8 mouse cellular contexts compared by ENCODE assay signal in genomic region chrX:7605575-7605941, GRCm38 (mm10). TPM values are rescaled to one million over a fixed set of nuclear protein-coding genes. Genes with fewer than 3 reads are reported as not detected.
DNase-seq lines count a peak whose midpoint lies in the region; ATAC-seq and TF ChIP-seq lines count a peak whose summit lies in the region.

No protein-coding gene starts in this region.

- H3K36me3 ChIP-seq in kidney, embryonic 15.5 days: 0 out of 2 replicates have a peak, but pooled peaks cover 9% of the 10 kb centered on the region
- H3K36me3 ChIP-seq in kidney, embryonic 16.5 days (ENCODE audit: insufficient read depth, low read length): no peaks in the 10 kb centered on the region
- no peaks in the 10 kb centered on the region for H3K36me3 ChIP-seq in intestine, embryonic 15.5 days
- no peaks in the 10 kb centered on the region for H3K36me3 ChIP-seq in midbrain, embryonic 15.5 days (replicated peaks)

- no peak for TF ChIP-seq POLR2A in cortical plate, adult 2 months (IDR thresholded peaks at IDR 0.05; ENCODE audit: extremely low read depth, insufficient read depth, low read length)

- no peak for TF ChIP-seq CTCF in cortical plate, adult 2 months (IDR thresholded peaks at IDR 0.05; ENCODE audit: extremely low read depth, insufficient read depth, low read length)

- WGBS in kidney, embryonic 15.5 days: 46% methylated on average over 8 of the region's 8 CpGs
- 45% methylated on average over 8 of the region's 8 CpGs for WGBS in kidney, embryonic 16.5 days
- WGBS in intestine, embryonic 15.5 days: 32% methylated on average over 8 of the region's 8 CpGs
- WGBS in midbrain, embryonic 15.5 days: 46% methylated on average over 8 of the region's 8 CpGs

- H3K4me3 ChIP-seq in kidney, embryonic 15.5 days (replicated peaks): peak overlapping the region; percentile 52
- H3K4me3 ChIP-seq in kidney, embryonic 16.5 days (ENCODE audit: low read length): no peak overlapping the region
- H3K4me3 ChIP-seq in cortical plate, adult 2 months (ENCODE audit: insufficient read depth, low read length): peak overlapping the region; percentile 69; the same call in 1 of the 2 replicates
- H3K4me3 ChIP-seq in intestine, embryonic 15.5 days (replicated peaks): no peak overlapping the region
- 0 out of 2 replicates have a peak overlapping the region, but pooled peaks have one; percentile 50 for H3K4me3 ChIP-seq in midbrain, embryonic 15.5 days

- no peaks in the 10 kb centered on the region; the same call in 1 of the 2 replicates for H3K27me3 ChIP-seq in kidney, embryonic 15.5 days
- no peaks in the 10 kb centered on the region; the same call in 1 of the 2 replicates for H3K27me3 ChIP-seq in kidney, embryonic 16.5 days (ENCODE audit: insufficient read depth, low read length)
- H3K27me3 ChIP-seq in intestine, embryonic 15.5 days (replicated peaks): no peaks in the 10 kb centered on the region
- no peaks in the 10 kb centered on the region for H3K27me3 ChIP-seq in midbrain, embryonic 15.5 days (replicated peaks)

- no peak for DNase-seq in B cell, adult 2 months
- no peak for DNase-seq in spleen, adult 12 weeks (ENCODE audit: low spot score)
- no peak for DNase-seq in urinary bladder, postnatal 36 days (ENCODE audit: low spot score in 2 of 2)

- H3K9me3 ChIP-seq in kidney, embryonic 15.5 days (replicated peaks): no peaks in the 10 kb centered on the region
- no peaks in the 10 kb centered on the region for H3K9me3 ChIP-seq in kidney, embryonic 16.5 days (ENCODE audit: low read length)
- H3K9me3 ChIP-seq in intestine, embryonic 15.5 days: no peaks in the 10 kb centered on the region
- H3K9me3 ChIP-seq in midbrain, embryonic 15.5 days: no peaks in the 10 kb centered on the region

- ATAC-seq in kidney, embryonic 15.5 days (replicated peaks; ENCODE audit: low FRiP score): peak; percentile 28; the same call in 1 of the 2 replicates
- no peak for ATAC-seq in kidney, embryonic 16.5 days (ENCODE audit: low FRiP score, low TSS enrichment)
- ATAC-seq in intestine, embryonic 15.5 days: peak; percentile 57
- ATAC-seq in midbrain, embryonic 15.5 days (replicated peaks): peak; percentile 43

- H3K9ac ChIP-seq in kidney, embryonic 15.5 days: no peak overlapping the region
- no peak overlapping the region for H3K9ac ChIP-seq in kidney, embryonic 16.5 days (replicated peaks; ENCODE audit: low read length)
- no peak overlapping the region for H3K9ac ChIP-seq in intestine, embryonic 15.5 days
- H3K9ac ChIP-seq in midbrain, embryonic 15.5 days: no peak overlapping the region

- H3K27ac ChIP-seq in kidney, embryonic 15.5 days: no peak overlapping the region
- H3K27ac ChIP-seq in kidney, embryonic 16.5 days (ENCODE audit: low read length): no peak overlapping the region
- H3K27ac ChIP-seq in cortical plate, adult 2 months (ENCODE audit: insufficient read depth, low read length): no peak overlapping the region
- H3K27ac ChIP-seq in intestine, embryonic 15.5 days: no peak overlapping the region
- H3K27ac ChIP-seq in midbrain, embryonic 15.5 days: no peak overlapping the region

- H3K4me1 ChIP-seq in kidney, embryonic 15.5 days: 0 out of 2 replicates have a peak, but pooled peaks cover 6% of the 10 kb centered on the region
- H3K4me1 ChIP-seq in kidney, embryonic 16.5 days (ENCODE audit: insufficient read depth, low read length): no peaks in the 10 kb centered on the region
- H3K4me1 ChIP-seq in cortical plate, adult 2 months (ENCODE audit: control insufficient read depth, insufficient read depth, low read length): no peaks in the 10 kb centered on the region
- H3K4me1 ChIP-seq in intestine, embryonic 15.5 days (replicated peaks): 0 out of 2 replicates have a peak, but pooled peaks cover 2% of the 10 kb centered on the region
- peaks cover 13% of the 10 kb centered on the region; the same call in 1 of the 2 replicates for H3K4me1 ChIP-seq in midbrain, embryonic 15.5 days

- H3K4me2 ChIP-seq in kidney, embryonic 15.5 days: peak overlapping the region; percentile 58; the same call in 1 of the 2 replicates
- H3K4me2 ChIP-seq in kidney, embryonic 16.5 days (replicated peaks; ENCODE audit: low read depth, low read length): no peak overlapping the region
- H3K4me2 ChIP-seq in intestine, embryonic 15.5 days (replicated peaks): no peak overlapping the region
- peak overlapping the region; percentile 50; the same call in 1 of the 2 replicates for H3K4me2 ChIP-seq in midbrain, embryonic 15.5 days

RNA-seq across cellular contexts. Expression of gene Ccdc22, which starts 0.2 kb away (rescaled TPM):
- polyA plus RNA-seq in kidney, embryonic 15.5 days (2015; fragmentation: Nextera tagmentation; extraction: Ambion mirVana): 29.9 and 30.5 TPM in 2 replicates
- 35.3 and 36.6 TPM in 2 replicates for polyA plus RNA-seq in kidney, embryonic 16.5 days (2015; fragmentation: Nextera tagmentation; extraction: Ambion mirVana)
- 36.1 and 39.7 TPM in 2 replicates for polyA plus RNA-seq in cortical plate, adult 2 months (2012; rRNA removed)
- polyA plus RNA-seq in intestine, embryonic 15.5 days (2015; fragmentation: Nextera tagmentation; extraction: Ambion mirVana): 31.2 and 31.4 TPM in 2 replicates
- polyA plus RNA-seq in midbrain, embryonic 15.5 days (2015; fragmentation: Nextera tagmentation; extraction: Ambion mirVana): 33.0 and 34.4 TPM in 2 replicates

RNA-seq across cellular contexts. Expression of gene Cacna1f, which starts 1.3 kb away (rescaled TPM):
- polyA plus RNA-seq in kidney, embryonic 15.5 days (2015; fragmentation: Nextera tagmentation; extraction: Ambion mirVana): 0.04 TPM in 1 of 2 replicates, not detected in the other
- 0.04 and 0.09 TPM in 2 replicates for polyA plus RNA-seq in kidney, embryonic 16.5 days (2015; fragmentation: Nextera tagmentation; extraction: Ambion mirVana)
- 0.17 and 0.26 TPM in 2 replicates for polyA plus RNA-seq in cortical plate, adult 2 months (2012; rRNA removed)
- 0.04 TPM in 1 of 2 replicates, not detected in the other for polyA plus RNA-seq in intestine, embryonic 15.5 days (2015; fragmentation: Nextera tagmentation; extraction: Ambion mirVana)
- polyA plus RNA-seq in midbrain, embryonic 15.5 days (2015; fragmentation: Nextera tagmentation; extraction: Ambion mirVana): 0.13 and 0.27 TPM in 2 replicates

RNA-seq across cellular contexts. Expression of gene Ppp1r3f, which starts 31.5 kb away (rescaled TPM):
- polyA plus RNA-seq in kidney, embryonic 15.5 days (2015; fragmentation: Nextera tagmentation; extraction: Ambion mirVana): 2.0 TPM in 2 replicates
- 1.9 and 2.2 TPM in 2 replicates for polyA plus RNA-seq in kidney, embryonic 16.5 days (2015; fragmentation: Nextera tagmentation; extraction: Ambion mirVana)
- 13.9 and 14.2 TPM in 2 replicates for polyA plus RNA-seq in cortical plate, adult 2 months (2012; rRNA removed)
- polyA plus RNA-seq in intestine, embryonic 15.5 days (2015; fragmentation: Nextera tagmentation; extraction: Ambion mirVana): 1.3 and 1.5 TPM in 2 replicates
- 7.5 and 8.1 TPM in 2 replicates for polyA plus RNA-seq in midbrain, embryonic 15.5 days (2015; fragmentation: Nextera tagmentation; extraction: Ambion mirVana)

RNA-seq across cellular contexts. Expression of gene Foxp3, which starts 32.1 kb away (rescaled TPM):
- not detected in 2 replicates for polyA plus RNA-seq in kidney, embryonic 15.5 days (2015; fragmentation: Nextera tagmentation; extraction: Ambion mirVana)
- polyA plus RNA-seq in kidney, embryonic 16.5 days (2015; fragmentation: Nextera tagmentation; extraction: Ambion mirVana): 0.18 TPM in 1 of 2 replicates, not detected in the other
- polyA plus RNA-seq in cortical plate, adult 2 months (2012; rRNA removed): 0.04 TPM in 1 of 2 replicates, not detected in the other
- not detected in 2 replicates for polyA plus RNA-seq in intestine, embryonic 15.5 days (2015; fragmentation: Nextera tagmentation; extraction: Ambion mirVana)
- 0.10 TPM in 1 of 2 replicates, not detected in the other for polyA plus RNA-seq in midbrain, embryonic 15.5 days (2015; fragmentation: Nextera tagmentation; extraction: Ambion mirVana)

RNA-seq across cellular contexts. Expression of gene Syp, which starts 32.7 kb away (rescaled TPM):
- polyA plus RNA-seq in kidney, embryonic 15.5 days (2015; fragmentation: Nextera tagmentation; extraction: Ambion mirVana): 2.2 and 5.5 TPM in 2 replicates
- 3.1 and 3.6 TPM in 2 replicates for polyA plus RNA-seq in kidney, embryonic 16.5 days (2015; fragmentation: Nextera tagmentation; extraction: Ambion mirVana)
- 1,108 and 1,136 TPM in 2 replicates for polyA plus RNA-seq in cortical plate, adult 2 months (2012; rRNA removed)
- polyA plus RNA-seq in intestine, embryonic 15.5 days (2015; fragmentation: Nextera tagmentation; extraction: Ambion mirVana): 6.3 and 6.5 TPM in 2 replicates
- polyA plus RNA-seq in midbrain, embryonic 15.5 days (2015; fragmentation: Nextera tagmentation; extraction: Ambion mirVana): 176 and 179 TPM in 2 replicates

Comparison
In these comparisons a context has a peak if more than half of its experiments do, and no peak if none do; other contexts are left out.
1. H3K4me2 ChIP-seq: peak in kidney, embryonic 15.5 days (single experiment) and midbrain, embryonic 15.5 days (single experiment); none in kidney, embryonic 16.5 days (single experiment) and intestine, embryonic 15.5 days (single experiment).
2. H3K4me3 ChIP-seq: peak in kidney, embryonic 15.5 days (single experiment), cortical plate, adult 2 months (single experiment) and midbrain, embryonic 15.5 days (single experiment); none in kidney, embryonic 16.5 days (single experiment) and intestine, embryonic 15.5 days (single experiment).